Mouse (Mus musculus): ENCODE data around the gene Scnn1a. TPM values are rescaled to one million over a fixed set of nuclear protein-coding genes. Genes with fewer than 3 reads are reported as not detected.

Gene Scnn1a
- polyA plus RNA-seq, 1 experiment from 2014 or later = 1.1 TPM

DNA sequence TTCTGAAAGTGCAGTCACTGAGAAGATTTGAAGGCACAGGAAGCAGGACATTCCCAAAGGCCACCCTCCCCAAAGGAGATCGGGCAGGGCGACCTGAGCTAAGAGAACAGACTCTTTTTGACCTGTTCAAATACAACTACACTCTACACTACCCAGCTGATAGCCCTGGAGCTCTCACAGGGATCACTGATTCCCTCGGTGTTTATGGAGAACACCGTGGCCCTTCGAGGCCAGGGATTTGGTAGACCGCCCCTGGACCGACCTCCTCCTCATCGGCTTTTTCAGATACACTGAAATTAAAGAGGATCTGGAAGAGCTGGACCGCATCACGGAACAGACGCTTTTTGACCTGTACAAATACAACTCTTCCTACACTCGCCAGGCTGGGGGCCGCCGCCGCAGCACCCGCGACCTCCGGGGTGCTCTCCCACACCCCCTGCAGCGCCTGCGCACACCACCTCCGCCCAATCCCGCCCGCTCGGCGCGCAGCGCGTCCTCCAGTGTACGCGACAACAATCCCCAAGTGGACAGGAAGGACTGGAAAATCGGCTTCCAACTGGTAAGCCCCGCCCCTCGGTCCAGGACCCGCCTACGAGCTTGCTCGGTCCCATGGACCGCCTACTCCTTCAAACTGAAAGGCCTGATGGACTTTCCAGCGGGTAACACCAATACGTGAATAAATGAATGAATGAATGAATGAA, 10.3 kb downstream of the Scnn1a start:
- no peaks in the 10 kb centered on the region for H3K9me3 ChIP-seq (replicated peaks; ENCODE audit: control insufficient read depth, low read length, poor library complexity, severe bottlenecking)
- no peaks in the 10 kb centered on the region for H3K27me3 ChIP-seq (ENCODE audit: control insufficient read depth, insufficient read depth, low read depth, low read length)
- H3K4me2 ChIP-seq (ENCODE audit: low read length) = peak overlapping the region; percentile 95
- H3K4me1 ChIP-seq (ENCODE audit: control insufficient read depth, insufficient read depth, low read length) = peaks cover 2% of the 10 kb centered on the region; the same call in 1 of the 2 replicates
- 0 out of 2 replicates have a peak overlapping the region, but pooled peaks have one; percentile 4 for H3K27ac ChIP-seq (ENCODE audit: low read length)
- ATAC-seq = peak; percentile 89
- no peaks in the 10 kb centered on the region for H3K36me3 ChIP-seq (ENCODE audit: control insufficient read depth, insufficient read depth, low read length)
- WGBS = under 1% methylated on average over 39 of the region's 39 CpGs
- H3K9ac ChIP-seq (ENCODE audit: low read depth, low read length) = peak overlapping the region; percentile 71
- H3K4me3 ChIP-seq (ENCODE audit: low read depth, low read length) = peak overlapping the region; percentile 60

DNA sequence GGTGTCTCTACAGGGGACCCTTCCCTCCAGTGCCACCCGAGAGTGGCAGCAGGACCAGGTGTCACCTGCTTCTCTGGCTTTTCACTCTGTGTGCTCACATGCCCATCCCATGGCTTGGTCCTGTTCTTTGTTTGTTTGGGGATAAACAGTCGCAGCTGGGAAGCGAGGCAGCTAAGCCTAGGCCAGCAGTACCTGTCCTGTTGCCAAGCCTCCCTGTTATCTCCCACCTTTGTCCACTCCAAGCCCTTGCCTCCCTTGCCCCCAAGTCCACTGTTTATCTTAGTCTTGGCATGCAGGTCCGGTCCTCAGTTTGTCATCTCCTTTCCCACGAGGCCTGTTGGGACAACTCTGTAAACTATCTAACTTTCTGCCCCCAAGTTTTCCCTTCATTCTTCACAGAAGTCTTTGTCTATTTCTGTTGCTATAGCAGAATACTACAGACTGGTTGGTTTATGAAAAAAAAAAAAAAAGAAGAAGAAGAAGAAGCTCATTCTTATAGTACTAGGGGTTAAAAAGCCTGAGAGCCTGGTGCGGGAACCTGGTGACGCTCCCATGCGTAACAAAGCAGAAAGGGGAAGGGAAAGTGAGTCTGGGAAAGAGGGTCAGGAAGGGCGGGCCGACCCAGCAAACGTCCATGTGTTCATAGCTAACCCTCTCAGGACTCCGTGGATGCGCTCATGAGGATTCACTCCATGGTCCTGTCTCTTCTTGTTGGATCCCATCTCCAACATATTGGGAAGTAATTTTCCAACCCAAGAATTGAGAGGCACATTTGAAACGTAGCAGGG, 12.8 kb downstream of the Scnn1a start:
- no peaks in the 10 kb centered on the region for H3K9me3 ChIP-seq (replicated peaks; ENCODE audit: control insufficient read depth, low read length, poor library complexity, severe bottlenecking)
- no peaks in the 10 kb centered on the region for H3K27me3 ChIP-seq (ENCODE audit: control insufficient read depth, insufficient read depth, low read depth, low read length)
- no peak overlapping the region for H3K4me3 ChIP-seq (ENCODE audit: low read depth, low read length)
- 71% methylated on average over 14 of the region's 14 CpGs for WGBS
- peaks cover 2% of the 10 kb centered on the region; the same call in 1 of the 2 replicates for H3K4me1 ChIP-seq (ENCODE audit: control insufficient read depth, insufficient read depth, low read length)
- H3K36me3 ChIP-seq (ENCODE audit: control insufficient read depth, insufficient read depth, low read length) = no peaks in the 10 kb centered on the region
- ATAC-seq = no peak
- no peak overlapping the region for H3K4me2 ChIP-seq (ENCODE audit: low read length)
- no peak overlapping the region for H3K9ac ChIP-seq (ENCODE audit: low read depth, low read length)
- H3K27ac ChIP-seq (ENCODE audit: low read length) = no peak overlapping the region

DNA sequence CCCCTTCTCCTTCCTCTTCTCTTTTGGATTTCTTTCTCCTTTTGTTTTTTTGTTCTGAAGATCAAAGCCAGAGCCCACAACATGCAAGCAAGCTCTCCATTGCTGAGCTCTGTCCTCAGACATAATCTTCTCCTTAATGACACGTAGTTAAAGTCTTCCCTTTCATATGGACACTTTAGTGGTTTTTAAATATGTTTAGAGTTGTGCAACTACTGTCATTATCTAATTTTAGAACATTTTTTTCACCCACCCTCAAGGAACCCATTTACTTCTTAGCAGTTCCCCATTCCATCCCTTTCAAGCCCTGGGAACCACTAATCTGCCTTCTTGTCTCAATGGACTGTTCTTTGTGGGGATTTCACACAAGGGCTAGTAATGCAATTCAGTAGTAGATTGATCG, 13.9 kb downstream of the Scnn1a start:
- ATAC-seq = no peak
- Histone ChIP-seq H3K4me3 (ENCODE audit: low read depth, low read length) (no peak overlapping the region), H3K27ac (ENCODE audit: low read length) (no peak overlapping the region), H3K36me3 (ENCODE audit: control insufficient read depth, insufficient read depth, low read length) (no peaks in the 10 kb centered on the region), H3K4me1 (ENCODE audit: control insufficient read depth, insufficient read depth, low read length) (peaks cover 2% of the 10 kb centered on the region; the same call in 1 of the 2 replicates), H3K4me2 (ENCODE audit: low read length) (no peak overlapping the region), H3K27me3 (ENCODE audit: control insufficient read depth, insufficient read depth, low read depth, low read length) (no peaks in the 10 kb centered on the region), H3K9ac (ENCODE audit: low read depth, low read length) (no peak overlapping the region), H3K9me3 (replicated peaks; ENCODE audit: control insufficient read depth, low read length, poor library complexity, severe bottlenecking) (no peaks in the 10 kb centered on the region)
- 53% methylated on average over 2 of the region's 2 CpGs for WGBS

DNA sequence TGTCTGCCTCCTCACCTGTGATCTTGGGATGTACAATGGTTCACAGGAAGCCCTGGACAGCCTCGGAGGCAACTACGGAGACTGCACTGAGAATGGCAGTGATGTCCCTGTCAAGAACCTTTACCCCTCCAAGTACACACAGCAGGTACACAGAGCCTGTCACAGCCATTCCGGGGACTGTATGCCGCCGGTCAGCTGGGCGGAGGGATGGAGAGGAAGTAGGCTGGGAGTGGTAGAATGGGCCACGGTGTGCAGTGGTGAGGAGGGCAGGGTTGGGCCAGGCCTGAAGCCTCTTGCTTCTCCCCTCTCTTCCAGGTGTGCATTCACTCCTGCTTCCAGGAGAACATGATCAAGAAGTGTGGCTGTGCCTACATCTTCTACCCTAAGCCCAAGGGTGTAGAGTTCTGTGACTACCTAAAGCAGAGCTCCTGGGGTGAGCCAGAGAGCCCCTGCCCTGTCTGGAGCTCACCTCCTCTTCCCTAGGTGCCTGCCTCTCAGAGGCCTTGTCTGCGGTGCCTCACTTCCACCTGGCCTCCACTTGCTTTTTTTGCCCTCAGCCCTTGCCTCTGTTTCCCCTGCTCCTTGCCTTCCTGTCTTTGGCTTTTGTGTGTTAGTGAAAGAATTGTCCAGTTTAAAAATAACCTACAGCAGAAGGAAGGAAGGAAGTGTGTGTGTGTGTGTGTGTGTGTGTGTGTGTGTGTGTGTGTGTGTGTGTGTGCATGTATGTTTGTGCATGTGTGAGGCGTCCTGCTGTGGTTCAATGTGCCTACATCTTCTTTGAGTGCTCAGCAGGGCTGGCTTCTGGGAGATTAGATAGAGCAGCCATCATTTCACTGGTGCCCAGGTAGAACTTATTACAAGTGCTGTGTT, 18.6 kb downstream of the Scnn1a start:
- Histone ChIP-seq H3K9ac (ENCODE audit: low read depth, low read length) (no peak overlapping the region), H3K27me3 (ENCODE audit: control insufficient read depth, insufficient read depth, low read depth, low read length) (no peaks in the 10 kb centered on the region), H3K4me1 (ENCODE audit: control insufficient read depth, insufficient read depth, low read length) (no peaks in the 10 kb centered on the region), H3K4me2 (ENCODE audit: low read length) (no peak overlapping the region), H3K9me3 (replicated peaks; ENCODE audit: control insufficient read depth, low read length, poor library complexity, severe bottlenecking) (no peaks in the 10 kb centered on the region), H3K27ac (ENCODE audit: low read length) (no peak overlapping the region), H3K4me3 (ENCODE audit: low read depth, low read length) (no peak overlapping the region), H3K36me3 (ENCODE audit: control insufficient read depth, insufficient read depth, low read length) (no peaks in the 10 kb centered on the region)
- ATAC-seq = no peak
- 75% methylated on average over 9 of the region's 9 CpGs for WGBS

DNA sequence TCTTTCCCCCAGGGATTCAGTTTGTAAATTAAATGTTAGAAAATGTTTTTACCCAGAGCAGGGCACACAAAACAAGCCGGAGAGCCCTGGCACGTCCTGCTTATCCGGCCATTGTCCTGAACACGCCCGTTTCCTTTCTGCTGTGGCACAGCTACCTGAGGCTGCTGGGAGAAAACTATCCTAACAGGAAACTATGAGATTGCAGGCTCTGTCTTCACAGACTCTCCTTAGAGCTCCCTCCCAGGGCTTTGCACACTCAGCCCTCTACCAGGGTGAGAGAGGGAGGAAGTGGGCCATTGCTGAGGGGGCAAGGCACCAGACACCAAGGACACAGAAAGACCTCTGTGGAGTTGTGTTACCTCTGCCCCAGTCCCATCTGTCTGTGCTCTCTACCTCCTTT, 19.8 kb downstream of the Scnn1a start:
- 64% methylated on average over 5 of the region's 5 CpGs for WGBS
- no peak for ATAC-seq
- Histone ChIP-seq H3K4me3 (ENCODE audit: low read depth, low read length) (no peak overlapping the region), H3K27ac (ENCODE audit: low read length) (no peak overlapping the region), H3K9me3 (replicated peaks; ENCODE audit: control insufficient read depth, low read length, poor library complexity, severe bottlenecking) (no peaks in the 10 kb centered on the region), H3K9ac (ENCODE audit: low read depth, low read length) (no peak overlapping the region), H3K4me1 (ENCODE audit: control insufficient read depth, insufficient read depth, low read length) (no peaks in the 10 kb centered on the region), H3K36me3 (ENCODE audit: control insufficient read depth, insufficient read depth, low read length) (no peaks in the 10 kb centered on the region), H3K4me2 (ENCODE audit: low read length) (no peak overlapping the region), H3K27me3 (ENCODE audit: control insufficient read depth, insufficient read depth, low read depth, low read length) (no peaks in the 10 kb centered on the region)

DNA sequence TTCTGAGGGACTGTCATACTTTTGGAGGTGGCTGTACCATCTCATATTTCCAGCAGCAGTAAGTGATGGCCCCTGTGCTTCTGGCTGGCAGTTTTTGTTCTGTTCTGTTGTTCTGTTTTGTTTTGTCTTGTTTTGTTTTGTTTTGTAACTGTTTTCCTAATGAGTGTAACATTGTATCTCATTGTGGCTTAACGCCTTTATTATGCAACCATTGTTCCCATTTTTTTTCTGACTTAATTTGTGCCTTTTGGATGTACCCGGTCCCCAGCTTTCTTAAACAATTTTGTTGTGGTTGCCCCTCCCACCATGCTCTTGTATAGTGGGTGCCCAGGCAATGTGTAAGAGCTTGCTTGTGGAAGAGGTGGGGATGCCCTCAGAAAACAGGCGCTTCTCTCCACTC, 21.7 kb downstream of the Scnn1a start:
- Histone ChIP-seq H3K4me2 (ENCODE audit: low read length) (no peak overlapping the region), H3K36me3 (ENCODE audit: control insufficient read depth, insufficient read depth, low read length) (no peaks in the 10 kb centered on the region), H3K27ac (ENCODE audit: low read length) (no peak overlapping the region), H3K4me1 (ENCODE audit: control insufficient read depth, insufficient read depth, low read length) (no peaks in the 10 kb centered on the region), H3K4me3 (ENCODE audit: low read depth, low read length) (no peak overlapping the region), H3K9me3 (replicated peaks; ENCODE audit: control insufficient read depth, low read length, poor library complexity, severe bottlenecking) (no peaks in the 10 kb centered on the region), H3K27me3 (ENCODE audit: control insufficient read depth, insufficient read depth, low read depth, low read length) (no peaks in the 10 kb centered on the region), H3K9ac (ENCODE audit: low read depth, low read length) (no peak overlapping the region)
- ATAC-seq = no peak
- WGBS = 58% methylated on average over 3 of the region's 3 CpGs

DNA sequence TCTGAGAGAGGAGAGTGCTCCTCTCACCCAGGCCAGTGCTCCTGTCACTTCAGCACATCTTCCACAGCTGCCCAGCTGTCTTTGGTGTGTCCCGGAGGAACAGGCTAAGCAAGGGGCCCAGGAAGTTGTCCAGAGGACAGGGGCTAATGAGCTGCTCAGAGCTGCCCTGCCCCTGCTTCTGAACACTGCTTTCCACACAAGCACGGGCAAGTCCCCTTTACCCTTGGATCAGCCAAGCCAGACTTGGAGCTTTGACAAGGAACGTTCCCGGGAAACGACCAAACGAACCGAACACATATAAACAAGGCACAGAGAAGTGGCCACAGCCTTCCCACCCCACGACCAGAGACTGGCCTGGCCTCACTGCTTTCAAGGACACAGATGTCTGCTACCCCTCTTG, 23.6 kb downstream of the Scnn1a start:
- Histone ChIP-seq H3K36me3 (ENCODE audit: control insufficient read depth, insufficient read depth, low read length) (no peaks in the 10 kb centered on the region), H3K27me3 (ENCODE audit: control insufficient read depth, insufficient read depth, low read depth, low read length) (no peaks in the 10 kb centered on the region), H3K27ac (ENCODE audit: low read length) (no peak overlapping the region), H3K4me1 (ENCODE audit: control insufficient read depth, insufficient read depth, low read length) (peaks cover 2% of the 10 kb centered on the region), H3K9ac (ENCODE audit: low read depth, low read length) (no peak overlapping the region), H3K4me3 (ENCODE audit: low read depth, low read length) (no peak overlapping the region), H3K9me3 (replicated peaks; ENCODE audit: control insufficient read depth, low read length, poor library complexity, severe bottlenecking) (no peaks in the 10 kb centered on the region), H3K4me2 (ENCODE audit: low read length) (no peak overlapping the region)
- ATAC-seq = no peak
- WGBS = 43% methylated on average over 8 of the region's 8 CpGs

DNA sequence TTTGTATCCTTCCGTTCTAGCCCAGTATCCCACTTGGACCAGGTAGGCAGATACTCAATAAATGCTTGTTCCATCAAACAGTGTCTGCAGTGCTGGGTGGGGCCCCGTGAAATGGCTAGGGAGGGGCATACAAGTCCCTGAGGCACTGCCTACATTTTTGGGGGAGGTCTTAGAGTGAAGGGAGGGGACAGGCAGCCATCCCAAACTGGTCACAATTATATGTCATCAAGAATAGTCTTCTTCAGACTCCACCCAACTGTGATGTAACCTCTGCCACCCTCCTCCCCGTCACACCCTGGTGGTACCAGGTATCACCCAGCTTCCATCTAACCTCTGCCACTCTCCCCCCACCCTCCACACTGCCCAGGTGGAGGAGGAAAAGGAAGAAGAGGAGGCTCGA, 24.4 kb downstream of the Scnn1a start:
- Histone ChIP-seq H3K27me3 (ENCODE audit: control insufficient read depth, insufficient read depth, low read depth, low read length) (no peaks in the 10 kb centered on the region), H3K4me1 (ENCODE audit: control insufficient read depth, insufficient read depth, low read length) (peaks cover 9% of the 10 kb centered on the region), H3K27ac (ENCODE audit: low read length) (no peak overlapping the region), H3K4me2 (ENCODE audit: low read length) (no peak overlapping the region), H3K9ac (ENCODE audit: low read depth, low read length) (no peak overlapping the region), H3K4me3 (ENCODE audit: low read depth, low read length) (no peak overlapping the region), H3K9me3 (replicated peaks; ENCODE audit: control insufficient read depth, low read length, poor library complexity, severe bottlenecking) (no peaks in the 10 kb centered on the region), H3K36me3 (ENCODE audit: control insufficient read depth, insufficient read depth, low read length) (no peaks in the 10 kb centered on the region)
- 72% methylated on average over 4 of the region's 4 CpGs for WGBS
- no peak for ATAC-seq
